Mouse (Mus musculus): Measurements from ENCODE around the gene Hs6st3.
"Not testable (repeated sequence)": the region's sequence is repeated elsewhere in the genome, so short reads cannot be mapped to it uniquely, and the experiment has no call there.

The Hs6st3 gene

GRCm38 (mm10) chr14:119451594-119451993 is 313.5 kb downstream of the Hs6st3 start:
- no peak for DNase-seq (ENCODE audit: low spot score in 2 of 2)

DNA sequence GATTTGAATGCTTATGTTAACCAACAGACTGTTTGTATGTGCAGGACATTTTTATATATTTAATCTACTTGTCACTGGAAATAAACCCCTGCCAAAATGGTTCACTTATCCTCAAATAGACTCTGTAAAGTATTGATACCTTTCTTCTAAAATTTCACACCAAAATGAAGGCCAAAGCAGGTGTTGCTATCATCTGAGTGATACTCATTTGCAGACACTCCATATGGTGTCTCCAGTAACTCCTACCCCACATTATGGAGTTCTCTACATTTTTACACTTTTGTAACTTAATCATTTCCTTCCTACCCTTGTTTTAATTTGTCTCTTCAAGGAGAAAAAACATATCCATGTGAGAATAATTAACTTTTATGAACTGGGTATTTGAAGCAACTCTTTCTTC is 314.2 kb downstream of the Hs6st3 start:
- no peak for DNase-seq (ENCODE audit: low spot score in 2 of 2)

DNA sequence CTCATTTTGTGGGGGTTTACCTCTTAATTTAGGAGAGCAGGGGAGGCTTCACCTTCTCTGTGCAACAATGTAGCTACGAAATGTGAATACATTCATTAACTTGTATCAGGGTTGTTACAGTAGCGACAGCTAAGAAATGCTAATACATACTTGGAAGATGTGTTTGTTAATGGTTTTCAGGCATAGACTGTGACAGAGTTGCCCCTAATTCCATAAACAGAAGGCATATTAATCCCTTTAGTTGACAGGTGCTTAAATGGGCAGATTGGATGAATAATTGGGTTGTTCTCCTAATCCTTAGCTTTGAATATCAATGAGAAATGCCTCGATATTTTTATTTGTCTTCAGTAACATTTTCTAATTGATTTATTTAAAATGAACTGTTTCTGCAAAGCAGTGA is 314.7 kb downstream of the Hs6st3 start:
- no peak for DNase-seq (ENCODE audit: low spot score in 2 of 2)

DNA sequence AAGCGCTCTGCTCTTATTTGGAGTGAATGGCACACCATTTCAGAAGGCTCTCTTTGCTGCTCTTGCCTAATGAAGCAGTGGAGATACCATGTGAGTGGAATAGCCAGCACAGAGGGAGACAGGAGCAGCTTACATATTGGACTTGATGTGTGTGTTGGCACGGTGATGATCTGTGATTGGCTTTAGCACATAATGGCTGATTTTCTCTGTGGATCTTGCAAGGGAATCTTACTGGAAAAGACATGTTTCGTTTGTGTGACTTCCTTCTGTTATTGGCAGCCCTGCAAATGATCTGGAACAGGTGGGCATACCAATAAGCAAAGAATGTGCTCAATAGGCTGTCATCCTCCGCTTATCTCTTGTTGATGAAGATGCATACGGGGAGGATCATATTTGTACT is 326.2 kb downstream of the Hs6st3 start:
- DNase-seq (ENCODE audit: low spot score in 2 of 2) = no peak

- DNase-seq (ENCODE audit: low spot score in 2 of 2) = no peak
Measured at GRCm38 (mm10) chr14:119464883-119465282, 326.7 kb downstream of the Hs6st3 start.

- DNase-seq (ENCODE audit: low spot score in 2 of 2) = no peak
Measured at GRCm38 (mm10) chr14:119466899-119467588, 328.9 kb downstream of the Hs6st3 start.

- DNase-seq (ENCODE audit: low spot score in 2 of 2) = no peak
Measured at GRCm38 (mm10) chr14:119476582-119476981, 338.4 kb downstream of the Hs6st3 start.

DNA sequence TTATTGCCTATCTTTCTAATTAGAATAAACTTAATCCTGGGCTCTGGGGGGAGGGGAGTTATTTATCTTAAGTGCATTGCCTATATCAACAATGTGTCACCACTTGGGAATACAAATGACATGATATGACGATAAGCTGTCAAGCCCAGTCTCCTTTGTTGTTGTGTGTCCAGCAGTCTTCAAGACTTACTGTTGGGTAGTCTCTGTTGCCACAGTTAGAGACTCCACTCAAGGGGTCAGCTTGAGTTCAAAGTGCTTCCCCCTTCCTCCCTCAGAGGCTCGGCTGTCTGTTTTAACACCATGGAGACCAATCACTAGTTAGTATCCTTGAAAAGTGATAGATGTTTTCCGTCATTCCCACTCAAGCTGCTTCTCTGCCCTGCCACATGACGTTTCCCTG is 339.7 kb downstream of the Hs6st3 start:
- no peak for DNase-seq (ENCODE audit: low spot score in 2 of 2)

GRCm38 (mm10) chr14:119488978-119489703 is 351.0 kb downstream of the Hs6st3 start:
- no peak for DNase-seq (ENCODE audit: low spot score in 2 of 2)

DNA sequence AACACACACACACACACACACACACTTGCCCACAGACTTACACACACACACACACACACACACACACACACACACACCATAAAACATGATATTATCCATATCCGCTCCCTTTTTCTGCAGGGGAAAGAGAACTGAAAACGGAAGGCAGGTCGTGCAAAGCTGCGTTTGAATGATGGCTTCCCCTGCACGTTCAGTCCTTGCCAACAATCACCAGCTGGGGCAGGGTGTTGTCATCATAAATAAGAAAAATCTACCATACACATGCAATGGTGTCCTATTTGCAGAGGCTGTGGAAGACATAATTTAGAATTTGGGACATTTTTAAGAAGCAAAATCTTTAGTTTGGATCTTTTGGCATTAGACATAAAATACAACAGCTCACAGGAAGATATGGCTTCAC is 382.5 kb downstream of the Hs6st3 start:
- no peak for DNase-seq (ENCODE audit: low spot score in 2 of 2)

DNA sequence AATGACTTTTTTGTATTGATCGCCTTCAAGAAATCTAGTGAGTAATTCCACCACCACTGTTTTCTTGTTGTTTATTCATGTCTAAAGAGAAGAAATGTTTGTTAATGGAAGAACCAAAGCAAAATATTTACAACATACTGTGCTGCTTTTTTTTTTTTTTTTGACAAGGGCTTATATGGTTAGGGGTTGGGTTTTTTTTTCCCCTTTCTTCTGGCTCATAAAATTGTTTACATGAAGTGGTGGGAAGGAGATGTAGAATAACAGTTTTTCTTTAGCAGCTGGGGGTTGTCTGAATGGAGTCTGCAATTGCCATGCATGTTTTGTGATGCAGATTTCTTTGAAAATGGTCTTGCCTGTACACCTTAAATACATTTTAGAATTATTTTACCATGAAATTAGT is 382.9 kb downstream of the Hs6st3 start:
- no peak for DNase-seq (ENCODE audit: low spot score in 2 of 2)

DNA sequence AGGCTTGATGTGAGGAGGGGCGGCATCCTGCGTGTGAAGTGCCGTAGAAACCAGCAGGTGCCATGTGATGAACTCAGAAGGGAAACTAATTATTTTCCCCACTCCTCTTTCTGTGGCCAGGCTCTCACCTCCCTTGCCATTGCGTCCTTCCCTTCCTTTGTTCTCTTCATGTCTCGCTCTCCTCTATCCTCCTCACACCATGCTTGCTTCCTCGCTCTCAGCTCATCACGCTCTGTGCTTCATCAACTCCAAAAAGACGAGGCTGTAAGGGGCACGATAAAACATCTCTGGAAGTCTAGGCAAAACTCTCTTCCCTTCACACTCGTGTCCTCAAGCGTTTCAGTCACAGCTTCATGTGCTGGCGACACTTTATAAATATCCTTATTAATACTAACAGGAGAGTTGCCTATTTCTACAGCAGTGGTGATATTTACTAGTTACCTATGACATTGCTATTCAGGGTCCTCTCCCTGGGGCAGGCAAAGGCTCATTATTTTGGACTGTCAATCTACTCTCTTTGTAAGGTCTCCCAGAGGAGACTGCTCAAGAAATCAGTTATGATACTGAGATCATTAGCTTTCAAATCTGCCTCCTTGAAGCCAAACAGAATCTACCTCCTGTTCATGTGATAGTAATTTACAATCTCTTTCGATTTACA is 394.9 kb downstream of the Hs6st3 start:
- no peak for DNase-seq (ENCODE audit: low spot score in 2 of 2)

DNA sequence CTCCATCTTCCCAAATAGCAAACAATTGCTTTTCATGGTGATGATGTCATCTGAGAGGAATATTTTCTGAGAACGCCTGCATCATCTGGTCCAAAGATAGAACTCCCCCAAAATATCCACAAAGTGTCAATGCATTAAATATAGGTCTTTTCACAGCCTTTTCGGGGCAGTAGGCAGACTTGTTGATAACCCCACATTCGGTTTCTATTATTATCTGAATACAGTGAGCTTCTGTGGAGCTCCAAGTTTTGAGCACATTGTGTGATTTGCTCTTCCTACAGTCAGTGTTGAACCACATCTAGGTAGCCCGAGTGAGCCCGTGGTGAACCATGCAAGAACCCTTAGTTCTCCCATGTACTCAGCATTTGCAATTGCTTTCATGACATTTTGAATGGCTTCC is 402.4 kb downstream of the Hs6st3 start:
- no peak for DNase-seq (ENCODE audit: low spot score in 2 of 2)

GRCm38 (mm10) chr14:119544596-119544995 is 406.5 kb downstream of the Hs6st3 start:
- DNase-seq (ENCODE audit: low spot score in 2 of 2) = no peak

DNA sequence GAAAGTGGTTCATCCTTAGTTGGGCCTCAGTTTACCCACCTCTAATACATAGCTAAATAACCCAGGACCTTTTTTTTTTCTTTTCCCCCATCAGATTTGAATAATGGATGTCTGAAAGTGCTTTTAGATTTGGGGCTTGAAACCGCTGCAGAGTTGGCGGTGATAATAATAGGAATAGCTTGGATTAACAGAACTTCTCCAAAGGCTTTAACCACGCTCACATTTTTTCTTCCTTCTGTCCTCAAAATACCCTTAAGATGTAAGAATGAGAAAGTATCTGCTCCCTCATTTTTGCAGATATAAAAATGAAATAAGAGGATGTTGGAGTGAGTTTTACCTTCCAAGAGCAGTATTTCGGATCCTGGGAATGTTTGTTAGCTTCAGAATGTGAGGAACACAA is 420.2 kb downstream of the Hs6st3 start:
- DNase-seq (ENCODE audit: low spot score in 2 of 2) = no peak

- no peak for DNase-seq (ENCODE audit: low spot score in 2 of 2)
Measured at GRCm38 (mm10) chr14:119582039-119582508, 443.9 kb downstream of the Hs6st3 start.

- no peak for DNase-seq (ENCODE audit: low spot score in 2 of 2)
Measured at GRCm38 (mm10) chr14:119585069-119585468, 446.9 kb downstream of the Hs6st3 start.

DNA sequence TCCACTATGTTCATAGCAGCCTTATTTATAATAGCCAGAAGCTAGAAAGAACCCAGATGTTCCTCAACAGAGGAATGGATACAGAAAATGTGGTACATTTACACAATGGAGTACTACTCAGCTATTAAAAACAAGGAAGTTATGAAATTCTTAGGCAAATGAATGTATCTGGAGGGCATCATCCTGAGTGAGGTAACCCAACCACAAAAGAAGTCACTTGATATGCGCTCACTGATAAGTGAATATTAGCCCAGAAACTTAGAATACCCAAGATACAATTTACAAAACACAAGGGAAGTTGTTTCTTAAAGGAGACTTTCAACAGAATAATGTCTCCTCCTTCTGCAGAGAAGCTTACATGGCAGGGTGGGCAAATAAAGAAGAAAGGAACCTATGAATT is 449.2 kb downstream of the Hs6st3 start:
- DNase-seq (ENCODE audit: low spot score in 2 of 2) = not testable (repeated sequence)

- no peak for DNase-seq (ENCODE audit: low spot score in 2 of 2)
Measured at GRCm38 (mm10) chr14:119604327-119604726, 466.2 kb downstream of the Hs6st3 start.

GRCm38 (mm10) chr14:119612793-119613192 is 474.7 kb downstream of the Hs6st3 start:
- no peak for DNase-seq (ENCODE audit: low spot score in 2 of 2)

GRCm38 (mm10) chr14:119629127-119629526 is 491.0 kb downstream of the Hs6st3 start:
- DNase-seq (ENCODE audit: low spot score in 2 of 2) = no peak

GRCm38 (mm10) chr14:119633090-119633489 is 494.9 kb downstream of the Hs6st3 start:
- no peak for DNase-seq (ENCODE audit: low spot score in 2 of 2)

DNA sequence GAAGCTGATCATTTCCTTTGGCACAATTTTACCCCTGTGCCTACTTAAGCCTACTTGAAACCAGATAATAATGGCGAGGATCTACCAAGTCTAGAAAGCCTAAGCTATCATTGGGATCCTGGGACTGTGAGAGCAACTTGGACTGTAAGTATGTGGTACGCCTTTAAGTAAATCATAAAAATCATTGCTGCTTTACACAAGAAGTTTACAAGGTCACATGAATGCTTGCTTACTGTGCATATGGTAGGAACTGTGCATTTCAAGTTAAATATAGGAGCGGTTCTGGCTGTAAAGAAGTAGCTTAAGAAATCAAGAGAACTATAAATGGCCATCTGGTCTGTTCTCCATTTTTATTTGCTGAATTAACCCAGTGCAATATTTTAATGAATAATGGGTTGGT is 495.5 kb downstream of the Hs6st3 start:
- no peak for DNase-seq (ENCODE audit: low spot score in 2 of 2)

All from frontal cortex, postnatal 14 days (tissue).